Mouse (Mus musculus) T-helper 17 cell (primary cell): Measurements from ENCODE around the gene Zar1l.

Experiments
- in situ Hi-C, 2 experiments: fragments of 300-600 bp; cut with MboI, MseI; formaldehyde crosslinking; loops; 1 replicate in 1 of 2; 2 replicates in 1 of 2; pipeline ENCODE4 v1.15.1; 2025; ENCODE audit warnings: high pct_unique_total_duplicates in 2 of 2

The Zar1l gene

GRCm38 (mm10) chr5:150490285-150490684, 27.7 kb downstream of the Zar1l start:
- in situ Hi-C loops = no loop called here

- in situ Hi-C loops = no loop called here
Observed at GRCm38 (mm10) chr5:150485198-150485597, 32.8 kb downstream of the Zar1l start.

DNA sequence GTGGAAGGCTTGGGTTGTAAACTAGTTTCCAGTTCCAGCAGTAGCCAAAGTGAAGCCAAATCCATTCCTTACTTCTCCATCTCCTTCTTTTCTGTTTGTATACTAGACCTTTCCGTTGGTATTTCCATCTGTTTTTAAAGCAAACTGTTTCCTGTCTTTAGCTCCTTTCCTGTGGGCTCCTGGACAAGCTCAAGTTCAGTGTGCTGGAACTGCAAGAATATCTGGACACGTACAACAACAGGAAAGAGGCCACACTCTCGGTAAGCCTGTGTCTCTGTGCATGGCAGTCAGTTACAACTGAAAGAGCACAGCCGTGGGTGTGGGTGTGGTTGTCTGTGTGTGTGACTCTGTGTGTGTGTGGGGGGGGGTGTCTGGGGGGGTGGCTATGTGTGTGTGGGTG, 39.4 kb downstream of the Zar1l start:
- in situ Hi-C loops = no loop called here

DNA sequence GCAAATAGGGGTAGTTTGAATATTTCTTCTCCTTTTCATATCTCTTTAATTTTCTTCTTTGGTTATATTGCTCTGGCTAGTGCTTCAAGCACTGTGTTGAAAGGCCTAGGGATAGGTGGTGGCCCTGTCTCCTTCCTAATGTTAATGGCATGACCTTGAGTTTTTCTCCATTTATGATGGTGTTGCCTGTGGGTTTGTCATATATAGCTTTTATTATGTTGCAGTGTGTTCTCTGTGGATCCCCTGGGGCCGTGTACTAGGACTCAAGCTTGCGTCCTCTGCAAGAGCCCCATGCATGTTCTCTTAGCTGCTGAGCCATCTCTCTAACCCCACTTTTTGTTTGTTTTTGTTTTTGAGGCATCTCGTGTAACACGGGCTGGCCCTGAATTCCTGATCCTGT, 40.6 kb downstream of the Zar1l start:
- in situ Hi-C loops = no loop called here

GRCm38 (mm10) chr5:150468431-150468830, 49.5 kb downstream of the Zar1l start:
- in situ Hi-C loops = no loop called here

- in situ Hi-C loops = no loop called here
Observed at GRCm38 (mm10) chr5:150466132-150466531, 51.8 kb downstream of the Zar1l start.

DNA sequence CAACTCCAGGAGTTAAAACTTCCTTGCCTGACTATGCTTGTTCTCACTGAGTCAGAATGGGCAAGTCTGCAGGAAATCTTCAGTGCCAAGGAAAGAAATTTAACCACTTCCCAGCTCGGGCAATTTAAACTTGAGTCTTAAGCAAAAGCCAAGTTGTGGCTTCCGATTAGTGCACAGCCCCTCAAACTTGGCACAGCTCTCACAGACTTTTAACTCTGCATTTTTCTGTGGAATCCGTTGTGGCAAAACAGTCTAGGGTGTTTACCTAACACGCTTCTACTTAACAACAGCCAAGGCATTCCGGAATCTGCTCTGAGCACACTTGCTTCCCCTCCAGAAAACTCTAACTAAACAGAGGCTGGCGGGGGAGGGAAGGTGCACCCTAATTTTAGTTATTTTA, 52.7 kb downstream of the Zar1l start:
- in situ Hi-C loops = no loop called here

DNA sequence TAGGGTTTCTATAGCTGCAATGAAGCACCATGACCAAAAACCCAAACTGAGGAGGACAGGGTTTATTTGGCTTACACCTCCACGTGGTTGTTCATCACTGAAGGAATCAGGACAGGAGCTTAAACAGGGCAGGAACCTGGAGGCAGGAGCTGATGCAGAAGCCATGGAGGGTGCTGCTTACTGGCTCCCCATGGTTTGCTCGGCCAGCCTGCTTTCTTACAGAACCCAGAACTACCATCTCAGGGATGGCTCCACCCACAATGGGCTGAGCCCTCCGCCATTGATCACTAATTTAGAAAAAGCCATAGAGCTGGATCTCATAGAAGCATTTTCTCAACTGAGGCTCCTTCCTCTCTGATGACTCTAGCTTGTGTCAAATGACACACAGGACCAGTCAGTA, 53.2 kb downstream of the Zar1l start:
- in situ Hi-C loops = no loop called here

GRCm38 (mm10) chr5:150459801-150460200, 58.2 kb downstream of the Zar1l start:
- in situ Hi-C loops = no loop called here

GRCm38 (mm10) chr5:150457904-150458739, 59.8 kb downstream of the Zar1l start:
- in situ Hi-C loops = no loop called here

- in situ Hi-C loops = no loop called here
Observed at GRCm38 (mm10) chr5:150457165-150457903, 60.6 kb downstream of the Zar1l start.
